Mouse (Mus musculus): ENCODE measurements at regions not wholly inside any gene's neighbourhood (a gene's known extent, or its start where the extent isn't known, plus 50 kb on each side); places are given as distances from the start of the nearest gene placed in this dataset.
A peak's percentile ranks its signal among the peaks of the same experiment; 100 is the strongest.

- POLR2A ChIA-PET: no interaction called here
Measured at GRCm38 (mm10) chr1:137147891-137148290, 187.6 kb upstream of the Nr5a2 start.

GRCm38 (mm10) chr1:137141879-137142570 is 181.8 kb upstream of the Nr5a2 start:
- ATAC-seq (no peak), DNase-seq (ENCODE audit: low read depth, low spot score) (no peak)
- in situ Hi-C loops (cut with MboI; ENCODE audit: low pct_unique_long_range_greater_than_20kb): no loop called here
- no peaks in the 10 kb centered on the region for H3K27me3 ChIP-seq
- ChIA-PET CTCF (no interaction called here), POLR2A (no interaction called here)
- no peak for TF ChIP-seq CTCF (IDR thresholded peaks at IDR 0.05)

More at GRCm38 (mm10) chr1:137147891-137148290, 187.6 kb upstream of the Nr5a2 start:
- CTCF ChIA-PET: interaction anchor here (1.4 to 1.6 kb wide), 2 partner anchors 11 to 24 kb away, joined by 3 to 4 read pairs; no protein-coding TSS in a partner anchor
- in situ Hi-C loops (cut with MboI; ENCODE audit: low pct_unique_long_range_greater_than_20kb): no loop called here
- DNase-seq (ENCODE audit: low read depth, low spot score) (peak; percentile 24), ATAC-seq (no peak)
- H3K27me3 ChIP-seq: no peaks in the 10 kb centered on the region
- no peak for TF ChIP-seq CTCF (IDR thresholded peaks at IDR 0.05)

GRCm38 (mm10) chr1:137141372-137141771 is 181.1 kb upstream of the Nr5a2 start:
- no peak for ATAC-seq
- in situ Hi-C loops (cut with MboI; ENCODE audit: low pct_unique_long_range_greater_than_20kb): no loop called here
- no peak for DNase-seq (ENCODE audit: low read depth, low spot score)
- ChIA-PET POLR2A (no interaction called here), CTCF (no interaction called here)
- TF ChIP-seq CTCF (IDR thresholded peaks at IDR 0.05): no peak
- no peaks in the 10 kb centered on the region for H3K27me3 ChIP-seq

DNA sequence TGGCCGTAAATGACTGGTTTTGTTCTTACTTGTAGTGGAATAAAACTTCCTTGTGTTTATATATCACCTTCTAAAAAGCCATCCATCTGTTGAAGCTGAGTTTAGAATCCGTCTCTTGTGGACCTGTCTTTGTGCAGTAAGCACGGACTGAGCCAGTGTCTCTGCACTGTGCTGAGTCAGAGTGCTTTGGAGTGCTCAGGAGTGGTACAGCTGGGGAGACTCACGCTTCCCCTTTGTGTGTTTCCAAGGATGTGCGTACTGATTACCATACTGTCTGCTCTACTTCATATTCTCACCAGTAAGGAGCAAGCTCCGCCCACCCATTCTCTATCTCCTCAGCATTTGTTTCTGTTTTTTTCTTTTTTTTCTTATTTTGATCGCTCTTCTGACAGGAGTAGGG is 175.9 kb upstream of the Nr5a2 start:
- DNase-seq (ENCODE audit: low read depth, low spot score) (no peak), ATAC-seq (no peak)
- no peaks in the 10 kb centered on the region for H3K27me3 ChIP-seq
- in situ Hi-C loops (cut with MboI; ENCODE audit: low pct_unique_long_range_greater_than_20kb): no loop called here
- CTCF ChIA-PET: no interaction called here
- no peak for TF ChIP-seq CTCF (IDR thresholded peaks at IDR 0.05)
- POLR2A ChIA-PET: no interaction called here

- no peak for DNase-seq (ENCODE audit: low read depth, low spot score)
- in situ Hi-C loops (cut with MboI; ENCODE audit: low pct_unique_long_range_greater_than_20kb): no loop called here
- no peaks in the 10 kb centered on the region for H3K27me3 ChIP-seq
- TF ChIP-seq CTCF (IDR thresholded peaks at IDR 0.05): no peak
- ChIA-PET POLR2A (no interaction called here), CTCF (no interaction called here)
- no peak for ATAC-seq
Measured at GRCm38 (mm10) chr1:137133734-137134133, 173.5 kb upstream of the Nr5a2 start.

DNA sequence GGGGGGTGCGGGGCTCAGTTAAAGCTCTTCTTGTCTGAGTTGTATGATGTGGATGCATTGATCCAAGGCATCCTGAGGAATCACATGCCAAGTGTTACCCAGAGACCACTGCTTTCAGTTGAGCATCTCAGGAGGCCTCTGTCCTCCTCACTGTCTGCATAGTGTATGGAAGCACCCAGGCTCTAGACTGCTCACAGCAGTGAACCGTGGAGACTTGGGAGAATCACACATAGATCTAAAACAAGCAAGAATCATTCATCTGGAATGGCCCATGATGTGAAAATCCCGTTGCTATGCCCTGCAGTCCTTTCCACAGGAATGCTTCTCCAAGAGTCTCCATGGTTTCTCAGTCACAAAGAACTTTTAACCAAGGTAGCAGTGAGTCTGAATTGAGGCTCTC is 170.0 kb upstream of the Nr5a2 start:
- POLR2A ChIA-PET: no interaction called here
- ATAC-seq (peak; percentile 57), DNase-seq (ENCODE audit: low read depth, low spot score) (no peak)
- no peaks in the 10 kb centered on the region for H3K27me3 ChIP-seq
- TF ChIP-seq CTCF (IDR thresholded peaks at IDR 0.05): no peak
- CTCF ChIA-PET: no interaction called here
- in situ Hi-C loops (cut with MboI; ENCODE audit: low pct_unique_long_range_greater_than_20kb): no loop called here

DNA sequence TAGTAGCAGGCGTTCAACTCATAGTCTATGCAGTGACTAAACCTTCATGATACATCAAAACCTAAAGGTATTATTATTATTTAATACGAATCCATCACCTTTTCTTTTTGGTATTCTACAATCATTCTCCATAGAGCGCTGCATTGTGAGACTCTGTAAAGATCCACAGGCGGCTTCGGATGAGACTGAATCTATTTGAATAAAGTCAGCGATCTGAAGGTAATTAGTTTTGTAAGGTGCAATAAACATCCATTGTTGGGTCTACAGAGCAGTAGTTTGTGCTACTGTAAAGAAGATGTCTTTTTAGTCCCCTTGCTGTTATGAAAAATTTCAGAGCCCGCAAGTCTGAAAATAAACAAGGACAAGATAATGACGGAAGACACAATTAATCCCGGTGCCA is 168.9 kb upstream of the Nr5a2 start:
- TF ChIP-seq CTCF (IDR thresholded peaks at IDR 0.05): no peak
- ChIA-PET CTCF (no interaction called here), POLR2A (interaction anchor here (0.6 kb wide), 1 partner anchor 585 kb away, joined by 4 read pairs; no protein-coding TSS in a partner anchor)

GRCm38 (mm10) chr1:137117866-137118265 is 157.6 kb upstream of the Nr5a2 start:
- peak; percentile 71 for TF ChIP-seq CTCF (IDR thresholded peaks at IDR 0.05)
- in situ Hi-C loops (cut with MboI; ENCODE audit: low pct_unique_long_range_greater_than_20kb): loop anchor here (10.0 kb wide), 1 partner anchor 363 kb away; no protein-coding TSS in a partner anchor
- H3K27me3 ChIP-seq: peaks cover 5% of the 10 kb centered on the region
- CTCF ChIA-PET: no interaction called here
- POLR2A ChIA-PET: interaction anchor here (0.6 kb wide), 1 partner anchor 725 kb away, joined by 7 read pairs; no protein-coding TSS in a partner anchor
- no peak for DNase-seq (ENCODE audit: low read depth, low spot score)
- no peak for ATAC-seq

More for the DNA sequence above, 168.9 kb upstream of the Nr5a2 start:
- no peak for DNase-seq (ENCODE audit: low read depth, low spot score)
- H3K27me3 ChIP-seq: no peaks in the 10 kb centered on the region
- ATAC-seq: no peak
- in situ Hi-C loops (cut with MboI; ENCODE audit: low pct_unique_long_range_greater_than_20kb): no loop called here

DNA sequence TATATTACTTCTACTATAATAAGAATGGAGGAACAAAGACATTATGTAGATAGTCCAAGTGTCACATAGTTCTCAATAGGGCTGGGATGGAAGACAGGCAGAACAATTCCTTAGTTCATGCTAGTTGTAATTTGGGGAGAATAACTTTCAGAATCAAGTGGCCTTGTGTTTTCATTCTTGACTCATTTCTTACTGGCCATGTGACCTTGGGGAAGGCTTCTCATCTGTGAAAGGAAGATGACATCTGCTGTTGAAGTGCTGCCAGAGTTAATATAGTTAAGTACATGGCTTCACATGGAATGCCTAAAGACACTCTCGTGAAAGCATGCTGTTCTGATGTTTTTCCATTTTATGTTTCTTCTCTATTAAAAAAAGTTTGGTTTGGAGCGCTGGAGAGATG is 146.2 kb upstream of the Nr5a2 start:
- ATAC-seq (peak; percentile 12), DNase-seq (ENCODE audit: low read depth, low spot score) (peak; percentile 33)
- H3K27me3 ChIP-seq: peaks cover 2% of the 10 kb centered on the region
- in situ Hi-C loops (cut with MboI; ENCODE audit: low pct_unique_long_range_greater_than_20kb): loop anchor here (5.0 kb wide), 1 partner anchor 554 kb away; no protein-coding TSS in a partner anchor
- peak; percentile 28 for TF ChIP-seq CTCF (IDR thresholded peaks at IDR 0.05)
- POLR2A ChIA-PET: no interaction called here
- CTCF ChIA-PET: no interaction called here

DNA sequence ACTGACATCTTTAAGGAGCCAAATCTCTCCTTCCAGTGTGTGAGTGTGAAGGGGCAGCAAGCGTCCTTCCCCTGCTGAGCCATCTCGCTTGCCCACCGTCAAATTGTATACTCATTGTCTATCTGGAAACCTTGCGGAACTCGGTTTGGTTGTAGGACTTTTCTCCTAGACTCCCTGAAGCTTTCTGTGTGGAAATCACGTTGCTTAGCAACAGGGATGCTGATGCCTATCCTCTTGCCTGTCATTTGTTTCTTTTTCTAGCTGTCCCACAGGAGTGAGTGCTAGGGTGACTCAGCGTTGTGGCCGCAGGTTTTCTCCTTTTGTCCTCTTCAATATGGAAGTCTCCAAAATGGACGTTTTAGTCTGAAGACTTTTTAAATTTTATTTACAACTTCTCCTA is 131.5 kb upstream of the Nr5a2 start:
- DNase-seq (ENCODE audit: low read depth, low spot score): no peak
- ATAC-seq: no peak
- TF ChIP-seq CTCF (IDR thresholded peaks at IDR 0.05): no peak
- POLR2A ChIA-PET: no interaction called here
- in situ Hi-C loops (cut with MboI; ENCODE audit: low pct_unique_long_range_greater_than_20kb): no loop called here
- CTCF ChIA-PET: no interaction called here
- H3K27me3 ChIP-seq: no peaks in the 10 kb centered on the region

DNA sequence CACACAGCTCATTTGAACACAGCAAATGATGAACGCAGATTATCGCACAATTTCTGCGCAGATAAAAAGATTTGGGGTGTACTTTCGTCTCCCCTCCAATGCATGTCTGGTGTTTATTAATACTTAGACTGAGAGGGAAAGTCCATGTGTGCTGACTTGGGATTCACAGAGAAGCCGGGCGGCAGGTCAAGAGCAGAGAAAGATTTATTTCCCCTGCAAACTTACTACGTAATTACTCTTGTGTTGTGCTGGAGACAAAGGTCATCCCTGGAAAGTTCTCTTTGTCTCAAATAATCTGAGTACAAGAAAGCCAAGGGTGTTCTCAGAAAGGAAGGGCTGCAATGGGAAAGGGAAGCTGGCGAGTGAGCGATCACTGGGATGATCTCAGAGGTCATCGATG is 127.9 kb upstream of the Nr5a2 start:
- TF ChIP-seq CTCF (IDR thresholded peaks at IDR 0.05): no peak
- in situ Hi-C loops (cut with MboI; ENCODE audit: low pct_unique_long_range_greater_than_20kb): no loop called here
- ATAC-seq (no peak), DNase-seq (ENCODE audit: low read depth, low spot score) (no peak)
- CTCF ChIA-PET: no interaction called here
- POLR2A ChIA-PET: no interaction called here
- H3K27me3 ChIP-seq: no peaks in the 10 kb centered on the region

- TF ChIP-seq CTCF (IDR thresholded peaks at IDR 0.05): no peak
- ChIA-PET CTCF (interaction anchor here (1.6 kb wide), 1 partner anchor 12 kb away, joined by 3 read pairs; no protein-coding TSS in a partner anchor), POLR2A (no interaction called here)
- ATAC-seq (no peak), DNase-seq (ENCODE audit: low read depth, low spot score) (no peak)
- no peaks in the 10 kb centered on the region for H3K27me3 ChIP-seq
- in situ Hi-C loops (cut with MboI; ENCODE audit: low pct_unique_long_range_greater_than_20kb): no loop called here
Measured at GRCm38 (mm10) chr1:137086766-137087165, 126.5 kb upstream of the Nr5a2 start.

All from Patski (cell line).